Mouse (Mus musculus) telencephalon, adult 2 months (tissue): ENCODE measurements around the gene Edn1.

Source experiments
- DNase-seq: peaks from one replicate; pipeline ENCODE4 v3.0.0-alpha.2; 2011; ENCODE audit warnings: low read depth, low spot score

Gene Edn1

GRCm38 (mm10) chr13:42301161-42301721 lies at the start of gene Edn1:
Gene Edn1, plus strand, starts transcription at chr13:42301476.
- DNase-seq = no peak

- DNase-seq = no peak
These were observed 47.5 kb upstream of the Edn1 start for GRCm38 (mm10) chr13:42253821-42254220.

GRCm38 (mm10) chr13:42255105-42255504 lies 46.2 kb upstream of the Edn1 start:
- DNase-seq = no peak

DNA sequence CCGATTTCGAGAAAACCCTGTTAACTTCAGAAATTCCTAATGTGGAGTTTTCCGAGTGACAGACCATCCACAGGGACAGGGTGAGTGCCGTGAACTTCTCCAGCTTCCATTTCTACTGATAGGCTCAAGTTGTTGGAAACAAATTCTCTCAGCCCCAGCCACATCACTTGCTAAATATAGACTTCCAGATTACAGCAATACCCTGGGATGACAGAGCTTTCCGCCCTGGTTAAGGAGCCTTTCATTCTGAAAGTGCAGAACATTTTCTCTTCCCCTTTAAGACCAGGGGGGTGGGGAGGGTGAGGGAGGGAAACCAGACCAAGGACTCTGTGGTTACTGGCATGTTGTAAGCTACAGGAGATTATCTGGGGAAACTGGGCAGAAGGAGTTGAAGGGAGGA lies 42.9 kb upstream of the Edn1 start:
- DNase-seq = peak; percentile 17

DNA sequence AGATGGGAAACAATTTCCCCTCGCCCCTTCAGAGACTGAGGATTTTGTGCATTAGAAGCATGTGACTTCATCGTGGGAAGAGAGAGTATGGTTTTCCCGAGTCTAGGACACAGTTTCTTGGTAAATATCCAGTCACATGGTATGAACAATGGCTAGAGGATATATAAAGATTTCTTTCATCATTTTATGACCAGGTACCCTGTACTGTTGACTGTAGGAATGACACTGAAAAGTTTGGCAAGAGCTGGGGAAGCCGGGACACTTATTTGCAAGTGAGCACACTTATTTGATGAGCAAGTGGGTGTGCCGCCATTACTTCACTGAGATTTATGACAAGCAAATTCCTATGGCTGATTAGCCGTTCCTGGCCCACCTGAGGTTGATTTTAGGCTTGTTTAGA lies 40.6 kb upstream of the Edn1 start:
- no peak for DNase-seq

DNA sequence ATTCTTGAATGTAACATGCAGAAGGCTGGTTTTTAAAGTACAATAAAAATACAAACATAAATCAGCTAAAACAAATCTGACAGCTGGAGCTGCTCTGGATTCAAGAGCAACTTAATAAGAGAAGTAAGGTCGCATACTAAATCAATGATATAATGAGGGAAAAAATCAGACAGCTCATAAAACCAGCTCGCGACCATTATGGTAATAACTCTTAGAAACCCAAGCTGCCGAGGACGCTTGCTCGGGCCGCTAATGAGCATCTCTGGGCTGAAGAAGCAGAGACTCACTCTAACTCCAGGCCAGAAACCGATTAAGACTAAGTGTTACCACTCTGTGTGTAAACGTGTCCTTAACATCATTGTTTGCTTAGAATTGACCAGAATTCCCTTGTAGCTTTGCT lies 31.2 kb upstream of the Edn1 start:
- no peak for DNase-seq

DNA sequence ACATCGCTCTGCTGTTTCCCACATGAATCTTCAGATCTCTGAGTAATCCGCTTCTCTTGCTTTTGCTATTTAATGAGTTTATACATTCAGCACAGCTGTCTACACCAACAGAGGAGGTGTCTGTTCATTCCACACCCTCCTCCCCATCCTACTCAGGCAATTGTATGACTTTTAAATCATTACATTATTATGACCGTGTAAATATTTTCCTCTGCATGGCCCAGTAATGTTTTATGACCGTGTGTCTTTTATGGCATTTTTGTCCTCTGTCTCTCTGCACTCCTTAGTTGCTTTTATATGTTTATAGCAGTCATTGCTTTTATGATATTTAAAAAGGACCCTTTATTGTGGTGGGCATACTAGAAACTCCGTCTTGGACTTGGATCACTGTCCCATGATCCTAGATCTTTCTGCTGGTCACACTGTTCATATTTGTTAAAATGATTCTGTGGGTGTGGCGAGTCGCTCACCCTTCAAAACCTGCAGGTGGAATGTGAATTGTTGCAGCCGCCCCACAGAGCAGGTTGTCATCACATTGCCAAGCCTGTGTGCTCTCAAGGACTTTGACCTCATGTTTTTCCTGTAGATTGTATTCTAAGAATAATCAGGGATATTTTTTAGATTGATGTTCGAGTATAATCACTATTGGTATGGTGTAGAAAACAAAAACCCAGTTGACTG lies 24.4 kb upstream of the Edn1 start:
- no peak for DNase-seq

- no peak for DNase-seq
These were observed 23.5 kb upstream of the Edn1 start for GRCm38 (mm10) chr13:42277751-42278150.

GRCm38 (mm10) chr13:42285896-42286295 lies 15.4 kb upstream of the Edn1 start:
- no peak for DNase-seq

- no peak for DNase-seq
These were observed 14.5 kb upstream of the Edn1 start for GRCm38 (mm10) chr13:42286768-42287167.

GRCm38 (mm10) chr13:42292593-42292992 lies 8.7 kb upstream of the Edn1 start:
- no peak for DNase-seq

DNA sequence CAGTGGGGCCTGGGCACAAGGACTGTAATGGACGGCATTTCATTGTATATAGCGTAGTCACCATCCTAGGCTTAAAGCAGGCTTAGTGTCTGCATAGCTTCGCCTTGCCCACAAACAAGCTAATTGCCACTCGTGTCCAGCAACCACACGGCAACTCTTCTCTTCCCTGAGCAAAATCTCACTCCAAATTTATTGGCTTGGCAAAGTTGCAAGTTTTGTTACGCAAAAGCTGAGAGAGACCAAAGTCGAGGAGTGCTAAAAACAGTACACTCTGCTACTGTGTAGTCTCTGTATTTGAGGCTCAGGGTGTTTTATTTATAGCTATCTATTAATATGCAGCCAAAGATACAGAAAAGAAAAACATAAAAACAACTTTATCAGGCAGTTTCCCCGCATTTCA lies 3.0 kb upstream of the Edn1 start:
- DNase-seq = peak; percentile 50

- no peak for DNase-seq
These were observed 2.5 kb upstream of the Edn1 start for GRCm38 (mm10) chr13:42298766-42299165.

GRCm38 (mm10) chr13:42300567-42300966 lies 709 bp upstream of the Edn1 start:
- no peak for DNase-seq

DNA sequence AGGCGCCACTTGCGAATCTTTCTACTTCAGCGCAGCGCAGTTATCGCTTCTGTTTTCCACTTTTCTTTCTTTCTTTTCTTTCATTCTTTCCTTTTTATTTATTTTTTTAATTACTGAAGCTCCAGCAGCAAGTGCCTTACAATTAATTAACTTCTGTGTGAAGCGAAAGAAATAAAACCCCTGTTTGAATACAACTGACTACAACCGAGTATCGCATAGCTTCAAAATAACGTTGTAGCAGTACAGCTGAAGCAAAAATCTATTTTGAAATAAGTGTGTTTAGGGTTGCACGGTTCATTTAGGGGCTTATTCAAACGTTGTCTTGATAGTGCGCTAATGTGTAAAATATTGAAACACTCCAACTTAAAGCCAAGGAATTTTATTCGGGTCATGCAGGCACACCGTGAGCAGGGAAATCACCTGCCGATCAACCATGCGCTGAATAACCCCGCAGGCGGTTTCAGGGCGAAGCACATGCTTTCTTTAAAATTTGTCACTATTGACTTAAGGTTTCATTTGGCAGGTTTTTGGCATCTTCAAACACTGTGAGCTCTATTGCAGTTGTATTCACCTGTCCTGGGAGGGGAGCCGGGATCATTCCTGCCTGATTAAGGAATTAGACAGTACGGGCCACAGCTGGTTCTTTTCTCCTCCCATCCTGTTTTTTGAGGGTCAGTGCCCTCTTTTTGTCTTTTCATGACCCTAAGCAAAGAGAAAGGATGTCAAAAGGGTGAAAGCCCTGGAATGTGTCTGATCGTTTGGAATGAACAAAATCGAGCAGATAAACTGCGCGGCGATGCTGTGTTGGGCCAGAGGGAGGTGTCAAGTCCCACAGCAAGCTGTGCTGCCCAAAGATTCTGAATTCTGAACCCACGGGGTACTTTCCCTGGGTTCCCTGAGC lies 935 bp downstream of the Edn1 start:
- no peak for DNase-seq

DNA sequence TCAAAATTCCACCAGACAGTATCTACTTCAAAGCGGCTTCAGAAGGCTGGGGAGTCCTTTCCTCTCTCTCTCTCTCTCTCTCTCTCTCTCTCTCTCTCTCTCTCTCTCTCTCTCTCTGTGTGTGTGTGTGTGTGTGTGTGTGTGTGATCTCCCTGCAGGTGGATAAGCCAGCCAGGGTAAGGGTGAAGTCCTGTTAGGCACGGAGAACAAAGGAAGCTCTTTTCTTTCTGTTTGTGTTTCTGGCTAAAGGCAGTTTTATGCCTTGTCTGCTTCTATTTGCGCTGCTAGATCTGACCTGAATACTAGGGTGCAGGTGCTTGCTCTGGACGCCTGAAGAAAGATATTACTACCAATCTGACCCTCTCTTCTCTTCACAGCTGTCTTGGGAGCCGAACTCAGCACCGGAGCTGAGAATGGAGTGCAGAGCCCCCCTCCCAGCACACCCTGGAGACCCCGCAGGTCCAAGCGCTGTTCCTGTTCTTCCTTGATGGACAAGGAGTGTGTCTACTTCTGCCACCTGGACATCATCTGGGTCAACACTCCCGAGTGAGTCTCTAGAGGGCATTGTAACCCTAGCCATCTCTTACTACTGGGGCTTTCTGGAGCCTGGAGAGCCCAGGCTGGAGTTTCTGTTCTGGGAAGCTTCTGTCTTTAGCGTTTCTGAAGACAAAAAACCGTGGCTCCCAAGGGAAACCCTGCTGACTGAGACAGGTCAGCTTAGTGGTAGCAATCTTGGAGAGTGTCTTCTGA lies 2.1 kb downstream of the Edn1 start:
- no peak for DNase-seq

- DNase-seq = no peak
These were observed 2.9 kb downstream of the Edn1 start for GRCm38 (mm10) chr13:42304139-42304538.

GRCm38 (mm10) chr13:42306870-42307800 lies 5.9 kb downstream of the Edn1 start:
- no peak for DNase-seq

DNA sequence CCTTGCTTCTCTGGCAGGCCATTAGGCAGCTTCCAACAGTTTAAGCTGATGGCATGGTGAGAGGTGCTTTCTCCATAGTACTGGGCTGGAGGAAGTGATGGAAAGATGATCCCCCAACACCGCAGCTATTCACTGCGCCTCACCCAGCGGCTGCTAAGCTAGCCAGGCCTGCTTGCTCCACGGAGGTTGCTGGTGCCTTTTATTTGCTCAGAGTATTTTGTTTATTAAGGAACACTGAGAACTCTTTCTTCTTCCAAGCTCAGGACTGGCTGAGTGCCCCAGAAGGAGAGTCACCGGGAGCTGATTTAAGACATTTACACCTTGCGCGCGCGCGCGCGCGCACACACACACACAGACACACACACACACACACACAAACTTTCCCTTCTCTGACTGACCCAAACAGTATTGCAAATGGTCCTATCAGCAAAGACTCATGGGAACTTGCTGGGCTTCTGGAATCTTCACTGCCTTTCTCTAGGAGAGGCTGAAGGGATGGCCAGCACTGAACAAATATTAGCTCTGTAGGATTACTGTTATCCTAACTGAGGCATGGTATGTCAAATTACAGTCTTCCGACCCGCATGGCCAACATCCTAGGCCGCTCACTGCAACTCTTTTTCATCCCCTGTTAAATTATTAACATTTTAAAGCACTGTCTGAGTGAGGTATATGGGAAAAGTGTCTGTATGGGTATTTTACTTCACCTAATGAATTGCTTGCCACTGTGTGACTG lies 7.3 kb downstream of the Edn1 start:
- no peak for DNase-seq

- no peak for DNase-seq
These were observed 8.5 kb downstream of the Edn1 start for GRCm38 (mm10) chr13:42309804-42310203.
